Mouse (Mus musculus): Measurements from ENCODE around the gene Lbr.

DNA sequence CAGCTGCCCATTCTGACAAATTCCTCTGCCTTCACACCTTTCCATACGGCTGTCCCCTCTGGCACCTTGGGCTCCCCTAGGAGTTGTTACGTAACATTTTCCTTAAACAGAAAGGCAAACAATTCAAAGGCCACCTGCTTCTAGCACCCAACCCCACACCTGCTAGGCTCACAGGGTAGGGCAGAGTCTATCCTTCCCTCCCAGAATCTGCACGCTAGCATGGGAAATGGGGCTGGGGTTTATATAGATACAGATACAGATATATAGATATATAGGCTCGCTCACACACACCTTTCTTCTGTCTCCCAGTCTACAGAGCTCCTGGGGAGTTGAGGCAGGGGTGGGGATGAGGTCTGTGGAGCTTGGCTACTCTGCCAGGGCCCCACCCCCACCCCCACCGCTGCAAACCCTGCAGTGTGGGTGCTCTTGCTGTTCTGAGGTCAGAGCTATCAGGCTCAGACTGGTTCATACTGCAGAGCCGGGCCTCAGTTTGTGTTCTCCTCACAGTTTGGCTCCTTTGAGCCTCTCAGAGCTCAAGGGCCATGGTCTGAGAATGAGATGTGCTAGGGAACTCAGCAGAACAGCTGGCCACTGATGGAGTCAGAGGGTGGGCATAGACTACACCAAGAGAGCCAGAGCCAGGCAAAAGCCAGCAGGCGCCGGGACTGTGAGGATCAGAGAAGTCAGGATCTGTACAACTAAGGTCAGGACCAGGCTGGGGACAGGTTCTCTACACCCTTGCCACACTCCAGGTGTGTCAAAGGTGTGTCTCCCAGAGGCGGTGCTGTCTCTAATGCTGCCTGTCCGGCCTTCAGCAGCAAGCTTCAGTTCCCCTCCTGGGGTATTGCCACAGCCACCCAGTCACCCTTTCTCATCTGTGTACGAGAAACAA lies 22.4 kb upstream of the Lbr start:
- TF ChIP-seq CTCF (IDR thresholded peaks at IDR 0.05; ENCODE audit: low read depth, low read length) (no peak), POLR2A (IDR thresholded peaks at IDR 0.05; ENCODE audit: borderline replicate concordance, low read depth, low read length) (no peak)
